Mouse (Mus musculus) G1E (cell line): ENCODE data around the gene Astn1.

Experiments used
- CTCF ChIP-seq: IDR thresholded peaks from 2 replicates; pipeline ENCODE4 v1.5.1; 2012; ENCODE audit warnings: low read depth, low read length, inconsistent platforms, mixed read lengths
- TAL1 ChIP-seq: conservative IDR thresholded peaks from 2 replicates; pipeline ENCODE4 v1.6.1; 2012; ENCODE audit warnings: low read depth, low read length, inconsistent platforms, mixed read lengths

DNA sequence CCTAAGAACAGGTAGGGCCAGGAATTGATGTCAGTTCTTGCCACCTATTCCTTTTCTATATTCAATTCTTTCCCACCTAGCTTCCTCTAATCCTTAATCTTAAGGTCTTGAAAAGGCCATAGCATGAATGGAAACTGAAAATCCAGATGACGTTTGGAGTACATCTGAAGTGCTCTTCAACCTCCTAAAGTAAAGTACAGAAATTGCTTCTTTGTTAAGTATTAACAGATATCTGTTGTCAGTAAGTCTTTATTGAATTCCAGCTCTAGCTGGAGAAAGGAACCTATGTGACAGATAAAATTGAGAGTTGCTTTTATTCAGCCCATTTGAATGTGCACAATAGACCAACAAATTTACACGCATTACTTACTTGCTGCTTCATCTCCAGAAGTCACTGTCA lies 338.1 kb downstream of the Astn1 start:
- TF ChIP-seq CTCF = no peak
- TF ChIP-seq TAL1 = no peak
